Mouse (Mus musculus): ENCODE measurements at regions not wholly inside any gene's neighbourhood (a gene's known extent, or its start where the extent isn't known, plus 50 kb on each side); places are given as distances from the start of the nearest gene placed in this dataset.

- TF ChIP-seq CTCF (IDR thresholded peaks at IDR 0.05; ENCODE audit: low read depth) (no peak), EP300 (optimal IDR thresholded peaks at IDR 0.05) (no peak)
These were observed 179.8 kb upstream of the Grin3a start for GRCm38 (mm10) chr4:50025356-50025755.
